Mouse (Mus musculus): ENCODE measurements around the gene St3gal2. TPM values are rescaled to one million over a fixed set of nuclear protein-coding genes. Genes with fewer than 3 reads are reported as not detected.

The St3gal2 gene
- polyA plus RNA-seq (2016; fragmentation: Nextera tagmentation; extraction: Ambion mirVana), result 36.7 and 40.3 TPM in 2 replicates

DNA sequence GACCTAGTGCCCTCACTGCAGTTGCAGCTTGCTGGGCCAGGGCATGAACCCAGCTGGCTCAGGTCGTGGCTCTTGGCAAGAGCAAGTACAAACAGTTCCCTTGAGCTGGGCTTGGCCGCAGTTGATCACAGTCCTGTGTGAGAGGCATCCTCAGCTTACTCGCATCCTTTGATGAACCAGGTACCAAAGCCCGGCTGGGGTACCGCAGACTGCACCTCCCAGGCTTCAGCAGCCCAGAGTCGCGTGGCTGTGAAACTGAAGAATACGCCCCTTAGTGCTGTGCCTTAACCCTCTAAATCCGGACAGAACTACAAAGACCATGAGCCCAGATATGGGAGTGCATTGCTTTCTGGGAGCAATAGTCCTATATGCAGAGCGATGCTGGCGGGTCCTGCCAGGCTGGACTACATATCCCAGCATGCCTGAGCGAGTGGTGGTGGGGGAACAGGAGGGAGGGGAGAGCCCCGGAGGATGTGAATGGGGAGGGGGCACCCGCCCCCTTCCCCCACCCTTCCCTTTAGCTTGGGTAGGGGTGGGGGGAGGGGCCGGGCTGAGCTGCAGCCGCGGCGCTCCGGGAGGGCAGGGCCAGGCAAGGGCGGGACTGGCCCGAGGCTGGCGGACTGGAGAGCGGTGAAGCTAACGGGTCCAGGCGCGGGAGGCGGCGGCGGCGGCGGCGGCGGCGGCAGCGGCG is at the start of gene St3gal2:
Gene St3gal2 (plus strand): TSS at position 582 of the 691 bp plus-strand sequence.
- Histone ChIP-seq H3K4me3 (peak within 1 kb of the TSS; percentile 89), H3K27me3 (replicated peaks) (no peaks in the 10 kb centered on the region), H3K4me2 (peak within 1 kb of the TSS; percentile 87), H3K9me3 (replicated peaks) (no peaks in the 10 kb centered on the region), H3K4me1 (peaks cover 63% of the 10 kb centered on the region), H3K36me3 (peaks cover 27% of the 10 kb centered on the region), H3K9ac (peak within 1 kb of the TSS; percentile 91), H3K27ac (peak within 1 kb of the TSS; percentile 98)
- 5% methylated on average over 15 of the region's 36 CpGs for WGBS (ENCODE audit: insufficient replicate concordance)
- ATAC-seq, result peak; percentile 86

DNA sequence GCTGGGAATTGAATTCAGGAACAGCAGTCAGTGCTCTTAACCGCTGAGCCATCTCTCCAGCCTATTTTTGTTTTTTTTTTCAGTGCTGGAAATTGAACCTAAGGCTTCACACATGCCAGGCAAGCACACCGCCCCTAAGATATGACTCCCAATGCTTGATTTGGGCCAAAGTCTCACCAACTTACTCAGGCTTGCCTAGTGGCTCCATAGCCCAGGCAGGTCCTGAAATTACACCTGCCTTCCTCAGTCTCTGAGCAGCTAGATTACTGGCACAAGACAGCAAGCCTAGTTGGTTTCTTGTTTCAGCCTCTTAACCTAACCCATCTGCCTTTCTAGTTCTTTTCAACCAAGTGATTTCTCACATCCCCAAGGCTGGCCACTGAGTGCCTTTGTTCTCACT is 49.2 kb upstream of the St3gal2 start:
- no peaks in the 10 kb centered on the region for H3K27me3 ChIP-seq (replicated peaks)
- no peak overlapping the region for H3K9ac ChIP-seq
- no peaks in the 10 kb centered on the region for H3K9me3 ChIP-seq (replicated peaks)
- no peak overlapping the region for H3K27ac ChIP-seq
- ATAC-seq, result no peak
- 97% methylated on average over 2 of the region's 2 CpGs for WGBS (ENCODE audit: insufficient replicate concordance)
- no peaks in the 10 kb centered on the region for H3K4me1 ChIP-seq
- H3K4me3 ChIP-seq, result no peak overlapping the region
- H3K36me3 ChIP-seq, result peaks cover 99% of the 10 kb centered on the region
- H3K4me2 ChIP-seq, result no peak overlapping the region

DNA sequence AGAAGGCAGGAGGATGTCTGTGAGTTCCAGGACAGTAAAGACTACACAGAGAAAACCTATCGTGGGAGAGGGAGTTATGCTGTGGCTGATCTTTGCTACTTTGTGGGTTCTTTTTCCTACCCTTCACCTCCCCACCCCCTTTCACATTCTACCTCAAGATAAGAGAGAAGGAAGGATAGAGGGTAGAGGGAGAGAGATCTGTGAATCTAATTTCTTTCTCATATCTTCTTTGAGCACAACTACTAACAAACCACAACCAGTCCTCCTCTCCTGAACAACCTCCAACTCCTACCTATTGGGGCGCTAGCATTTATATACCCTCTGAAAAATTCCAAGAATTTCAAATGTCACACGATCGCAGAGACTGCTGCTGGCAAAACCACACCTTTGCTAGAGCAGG is 41.9 kb upstream of the St3gal2 start:
- 25% methylated on average over 4 of the region's 4 CpGs for WGBS (ENCODE audit: insufficient replicate concordance)
- Histone ChIP-seq H3K9me3 (replicated peaks) (no peaks in the 10 kb centered on the region), H3K4me1 (peaks cover 18% of the 10 kb centered on the region), H3K27me3 (replicated peaks) (no peaks in the 10 kb centered on the region), H3K4me2 (peak overlapping the region; percentile 30), H3K36me3 (peaks cover 99% of the 10 kb centered on the region), H3K4me3 (no peak overlapping the region), H3K9ac (no peak overlapping the region), H3K27ac (peak overlapping the region; percentile 66)
- ATAC-seq, result peak; percentile 79

DNA sequence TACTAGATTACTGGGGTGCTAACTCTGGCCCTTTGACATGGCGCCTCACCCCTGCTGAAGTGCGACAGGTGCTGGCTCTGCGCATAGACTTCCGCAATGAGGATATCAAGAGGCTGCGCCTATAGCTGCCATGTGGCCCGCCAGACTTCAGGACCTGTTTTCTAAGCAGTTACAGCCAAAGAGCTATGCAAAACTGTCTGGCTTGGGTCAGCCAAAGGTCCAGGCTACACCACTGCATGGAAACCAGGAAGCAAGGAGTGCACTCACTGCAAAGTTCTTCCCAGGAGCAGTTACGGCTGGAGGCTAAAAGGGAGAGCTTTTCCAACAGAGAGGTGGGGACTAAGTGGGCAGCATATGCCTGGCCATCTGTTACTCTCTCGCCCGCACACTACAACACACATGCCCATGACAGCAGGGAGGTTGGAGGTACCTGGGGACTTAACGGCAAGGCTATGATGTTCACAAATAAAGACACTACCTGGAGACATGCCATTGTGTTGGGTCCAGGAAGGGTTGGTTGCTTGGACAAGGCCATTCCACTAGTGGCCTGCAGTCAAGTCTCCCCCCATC is 37.9 kb upstream of the St3gal2 start:
- no peak overlapping the region for H3K9ac ChIP-seq
- peaks cover 87% of the 10 kb centered on the region for H3K36me3 ChIP-seq
- no peak overlapping the region for H3K4me2 ChIP-seq
- WGBS (ENCODE audit: insufficient replicate concordance), result 92% methylated on average over 10 of the region's 10 CpGs
- peaks cover 17% of the 10 kb centered on the region for H3K4me1 ChIP-seq
- no peak overlapping the region for H3K27ac ChIP-seq
- no peaks in the 10 kb centered on the region for H3K9me3 ChIP-seq (replicated peaks)
- no peak overlapping the region for H3K4me3 ChIP-seq
- ATAC-seq, result no peak
- no peaks in the 10 kb centered on the region for H3K27me3 ChIP-seq (replicated peaks)

DNA sequence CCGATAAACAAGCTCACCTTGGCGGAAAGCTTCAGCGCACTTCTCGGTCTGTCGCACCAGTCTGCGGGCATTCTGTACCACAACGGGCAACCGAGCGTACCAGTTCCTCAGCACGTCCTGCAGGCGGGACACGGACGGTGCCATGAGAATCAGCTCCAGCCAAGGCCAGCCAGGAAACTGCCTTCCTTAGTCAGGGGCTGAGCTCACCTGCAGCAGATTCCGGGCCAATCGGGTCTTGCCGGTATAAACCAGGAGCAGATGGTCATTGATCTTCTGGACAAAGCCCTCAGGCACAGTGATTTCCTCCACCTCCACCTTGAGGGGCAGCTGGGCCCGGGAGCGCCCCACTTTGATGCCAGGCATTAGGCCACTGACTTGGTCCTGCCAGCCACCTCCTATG is 35.9 kb upstream of the St3gal2 start:
- WGBS (ENCODE audit: insufficient replicate concordance), result 91% methylated on average over 18 of the region's 18 CpGs
- no peak overlapping the region for H3K4me3 ChIP-seq
- no peak overlapping the region for H3K27ac ChIP-seq
- H3K4me1 ChIP-seq, result no peaks in the 10 kb centered on the region
- H3K4me2 ChIP-seq, result no peak overlapping the region
- no peak for ATAC-seq
- no peak overlapping the region for H3K9ac ChIP-seq
- H3K27me3 ChIP-seq (replicated peaks), result no peaks in the 10 kb centered on the region
- H3K9me3 ChIP-seq (replicated peaks), result no peaks in the 10 kb centered on the region
- peaks cover 77% of the 10 kb centered on the region for H3K36me3 ChIP-seq

DNA sequence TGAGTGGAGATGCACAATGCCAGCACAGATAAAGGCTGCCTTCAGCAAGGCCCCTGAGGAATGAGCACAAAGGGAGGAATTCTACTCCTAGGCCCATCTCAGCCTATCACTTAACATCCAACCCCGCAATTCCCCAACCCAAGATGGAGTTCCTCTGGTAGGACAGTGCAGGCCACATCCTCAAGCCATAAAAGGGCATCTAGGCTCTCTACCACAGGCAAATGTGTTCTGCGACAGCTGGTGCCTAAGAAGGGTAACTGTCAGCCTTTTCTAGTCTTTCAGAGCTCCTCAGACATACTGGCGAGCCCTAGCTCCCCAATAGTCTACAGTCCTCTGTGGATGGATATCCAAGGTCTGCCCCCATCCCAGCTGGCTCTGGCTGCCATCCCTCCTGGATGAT is 33.1 kb upstream of the St3gal2 start:
- peaks cover 61% of the 10 kb centered on the region for H3K36me3 ChIP-seq

DNA sequence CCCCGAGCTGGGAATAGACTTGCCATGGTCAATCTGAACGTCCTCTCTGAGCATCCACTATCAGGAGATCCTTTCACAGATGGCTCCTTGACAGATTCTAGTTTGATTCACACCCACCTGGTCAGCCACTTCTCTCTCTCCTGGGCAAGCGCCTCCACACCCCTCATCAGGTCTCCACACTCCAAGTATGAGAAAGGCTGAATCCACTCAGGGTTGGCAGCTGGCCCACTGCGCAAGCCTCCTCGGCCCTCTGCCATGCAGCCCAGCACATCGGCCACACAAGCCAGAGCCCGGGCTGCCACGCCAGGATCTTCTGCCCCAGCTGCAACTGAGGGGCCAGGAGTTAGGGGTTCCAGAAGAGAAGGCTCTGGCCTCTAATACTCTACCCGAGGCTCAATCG is 32.2 kb upstream of the St3gal2 start:
- Histone ChIP-seq H3K27ac (no peak overlapping the region), H3K36me3 (peaks cover 57% of the 10 kb centered on the region), H3K27me3 (replicated peaks) (no peaks in the 10 kb centered on the region), H3K4me1 (no peaks in the 10 kb centered on the region), H3K9ac (no peak overlapping the region), H3K4me2 (no peak overlapping the region), H3K4me3 (no peak overlapping the region), H3K9me3 (replicated peaks) (no peaks in the 10 kb centered on the region)
- WGBS (ENCODE audit: insufficient replicate concordance), result 91% methylated on average over 10 of the region's 10 CpGs
- ATAC-seq, result no peak

More for the DNA sequence above, 33.1 kb upstream of the St3gal2 start:
- no peak overlapping the region for H3K4me2 ChIP-seq
- no peaks in the 10 kb centered on the region for H3K27me3 ChIP-seq (replicated peaks)
- no peak overlapping the region for H3K9ac ChIP-seq
- H3K27ac ChIP-seq, result no peak overlapping the region
- ATAC-seq, result no peak
- 80% methylated on average over 3 of the region's 3 CpGs for WGBS (ENCODE audit: insufficient replicate concordance)
- H3K4me1 ChIP-seq, result no peaks in the 10 kb centered on the region
- no peaks in the 10 kb centered on the region for H3K9me3 ChIP-seq (replicated peaks)
- H3K4me3 ChIP-seq, result no peak overlapping the region

DNA sequence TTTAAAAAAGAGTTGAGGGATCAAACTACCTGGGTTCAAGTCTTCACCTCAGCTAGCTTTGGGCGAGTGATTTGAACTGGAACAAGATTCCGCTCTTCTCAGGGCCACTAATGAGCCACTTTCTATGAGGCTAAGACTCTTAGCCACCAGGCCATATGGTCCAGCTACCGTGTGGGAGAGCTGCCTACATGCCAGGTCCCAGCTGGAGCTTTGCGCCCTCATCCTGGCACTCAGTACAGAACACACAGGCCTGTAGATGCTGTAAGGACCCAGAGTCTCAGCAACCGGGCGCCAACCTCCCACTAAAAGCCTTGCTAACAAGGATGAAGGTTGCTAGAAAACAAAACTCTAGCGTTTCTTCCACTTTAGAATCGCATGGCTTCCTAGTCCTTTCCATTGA is 31.3 kb upstream of the St3gal2 start:
- Histone ChIP-seq H3K27ac (no peak overlapping the region), H3K36me3 (peaks cover 54% of the 10 kb centered on the region), H3K9me3 (replicated peaks) (no peaks in the 10 kb centered on the region), H3K27me3 (replicated peaks) (no peaks in the 10 kb centered on the region), H3K4me1 (no peaks in the 10 kb centered on the region), H3K4me2 (no peak overlapping the region), H3K4me3 (no peak overlapping the region), H3K9ac (no peak overlapping the region)
- no peak for ATAC-seq
- 86% methylated on average over 8 of the region's 8 CpGs for WGBS (ENCODE audit: insufficient replicate concordance)

DNA sequence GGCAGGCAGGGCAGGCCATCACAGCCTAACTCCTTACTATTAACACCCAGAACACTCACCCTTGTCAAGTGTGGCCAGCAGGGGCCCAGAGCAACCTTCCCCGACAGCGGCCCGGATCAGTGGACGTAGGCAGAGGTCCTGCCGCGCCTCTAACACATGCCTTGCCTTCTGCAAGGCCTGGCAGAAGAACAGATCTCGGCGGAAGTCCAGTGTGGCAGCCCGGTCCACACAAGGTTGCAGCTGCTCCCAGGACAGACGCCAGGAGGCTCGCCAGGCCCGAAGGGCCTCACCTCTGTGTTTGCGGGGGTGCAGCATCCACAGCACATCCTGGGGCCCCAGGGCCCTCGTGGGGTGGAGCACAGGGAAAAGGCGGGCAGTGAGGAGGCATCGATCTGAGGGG is 30.9 kb upstream of the St3gal2 start:
- no peak for ATAC-seq
- 85% methylated on average over 16 of the region's 16 CpGs for WGBS (ENCODE audit: insufficient replicate concordance)
- Histone ChIP-seq H3K9ac (no peak overlapping the region), H3K4me3 (no peak overlapping the region), H3K27ac (no peak overlapping the region), H3K36me3 (peaks cover 53% of the 10 kb centered on the region), H3K4me1 (no peaks in the 10 kb centered on the region), H3K4me2 (no peak overlapping the region), H3K27me3 (replicated peaks) (no peaks in the 10 kb centered on the region), H3K9me3 (replicated peaks) (no peaks in the 10 kb centered on the region)

DNA sequence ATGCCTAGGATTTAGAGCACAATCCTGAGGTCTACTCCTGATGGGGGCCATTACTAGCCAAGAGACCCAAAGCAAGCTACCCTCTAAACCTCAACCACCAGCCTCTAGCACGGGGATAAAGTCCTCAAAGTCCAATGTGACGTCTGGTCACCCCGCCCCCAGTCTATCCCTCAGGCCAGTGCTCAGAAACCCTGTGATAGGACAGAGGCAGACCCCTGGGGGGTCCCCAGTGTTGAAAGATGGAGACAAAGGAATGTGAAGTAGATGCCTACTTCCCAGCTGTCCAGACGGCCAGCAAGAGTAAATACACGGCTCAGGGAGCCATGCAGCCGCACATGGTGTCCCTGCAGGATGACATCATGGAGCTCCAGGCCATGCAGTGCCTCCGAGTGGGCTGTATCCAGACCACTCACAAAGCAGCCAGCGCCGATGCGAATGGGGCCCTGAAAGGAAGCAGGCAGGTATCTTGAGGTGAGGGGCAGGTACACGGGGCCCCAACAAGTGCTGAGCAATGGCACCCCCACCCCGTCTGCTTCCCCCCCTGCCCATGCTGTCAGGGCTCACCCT is 29.7 kb upstream of the St3gal2 start:
- Histone ChIP-seq H3K4me2 (no peak overlapping the region), H3K27ac (no peak overlapping the region; the same call in 1 of the 2 replicates), H3K4me1 (peaks cover under 1% of the 10 kb centered on the region; the same call in 1 of the 2 replicates), H3K9ac (no peak overlapping the region), H3K4me3 (no peak overlapping the region), H3K9me3 (replicated peaks) (no peaks in the 10 kb centered on the region), H3K36me3 (peaks cover 44% of the 10 kb centered on the region), H3K27me3 (replicated peaks) (no peaks in the 10 kb centered on the region)
- ATAC-seq, result 0 out of 2 replicates have a peak, but pooled peaks have one; percentile 23
- WGBS (ENCODE audit: insufficient replicate concordance), result 75% methylated on average over 12 of the region's 12 CpGs

DNA sequence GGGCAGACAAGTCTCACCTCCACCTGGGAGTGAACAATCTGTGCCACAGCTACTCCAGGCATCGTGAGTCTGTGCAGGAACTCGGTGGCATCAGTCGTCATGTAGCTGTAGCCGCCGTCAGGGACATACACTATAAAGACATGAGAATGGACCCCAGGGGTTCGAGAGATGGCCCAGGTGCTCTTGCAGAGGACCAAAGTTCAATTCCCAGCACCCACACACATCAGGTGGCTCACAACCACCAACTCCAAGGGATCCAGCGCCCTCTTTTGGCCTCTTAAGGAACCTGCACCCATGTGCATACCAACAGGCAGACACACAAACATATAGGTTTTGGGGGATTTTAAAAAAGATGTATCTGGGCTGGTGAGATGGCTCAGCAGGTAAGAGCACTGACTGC is 27.7 kb upstream of the St3gal2 start:
- H3K4me3 ChIP-seq, result no peak overlapping the region
- 80% methylated on average over 7 of the region's 7 CpGs for WGBS (ENCODE audit: insufficient replicate concordance)
- no peak overlapping the region for H3K4me2 ChIP-seq
- peaks cover 3% of the 10 kb centered on the region; the same call in 1 of the 2 replicates for H3K4me1 ChIP-seq
- H3K36me3 ChIP-seq, result peaks cover 35% of the 10 kb centered on the region
- ATAC-seq, result no peak
- H3K9ac ChIP-seq, result no peak overlapping the region
- no peaks in the 10 kb centered on the region for H3K27me3 ChIP-seq (replicated peaks)
- no peak overlapping the region for H3K27ac ChIP-seq
- no peaks in the 10 kb centered on the region for H3K9me3 ChIP-seq (replicated peaks)

DNA sequence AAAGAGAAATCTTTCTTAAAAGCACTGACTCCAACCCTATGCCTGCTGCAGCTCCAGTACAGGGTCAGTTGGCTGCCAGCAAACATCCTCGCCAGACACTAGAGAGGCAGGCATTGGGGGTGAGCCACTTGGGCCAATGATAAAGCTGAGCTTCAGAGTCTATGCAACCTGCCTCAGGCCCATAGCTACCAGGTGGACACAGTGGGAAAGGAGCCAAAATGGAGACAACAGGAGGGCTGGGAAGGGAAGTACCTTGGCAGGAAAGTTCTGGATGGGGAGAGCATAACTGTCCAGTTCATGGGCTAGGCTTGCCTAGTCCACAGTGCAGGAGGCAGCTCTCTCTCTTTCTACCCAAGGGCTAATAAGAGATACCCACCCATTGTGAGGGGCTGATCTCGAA is 26.8 kb upstream of the St3gal2 start:
- Histone ChIP-seq H3K27ac (no peak overlapping the region), H3K9me3 (replicated peaks) (no peaks in the 10 kb centered on the region), H3K27me3 (replicated peaks) (no peaks in the 10 kb centered on the region), H3K4me3 (no peak overlapping the region), H3K9ac (no peak overlapping the region), H3K4me1 (peaks cover 3% of the 10 kb centered on the region; the same call in 1 of the 2 replicates), H3K36me3 (peaks cover 37% of the 10 kb centered on the region), H3K4me2 (no peak overlapping the region)
- ATAC-seq, result no peak
- 78% methylated on average over 2 of the region's 2 CpGs for WGBS (ENCODE audit: insufficient replicate concordance)
